Mouse (Mus musculus) liver, embryonic 15.5 days (tissue): ENCODE data around the gene Tmprss15. TPM values are rescaled to one million over a fixed set of nuclear protein-coding genes. Genes with fewer than 3 reads are reported as not detected.

Experiments
- polyA plus RNA-seq: library from polyadenylated mRNA; unstranded; fragments of >200 nt; fragmentation: Nextera tagmentation; extraction: Ambion mirVana; gene quantifications from 2 replicates; pipeline ENCODE4 v1.2.1, GENCODE M21; 2015

The Tmprss15 gene
- polyA plus RNA-seq, 1 experiment from 2014 or later: not detected

Other genes starting within 250 kb of the Tmprss15 start
- gene Chodl, start 160.1 kb downstream of the Tmprss15 start, polyA plus RNA-seq: 0.59 and 0.70 TPM in 2 replicates